Mouse (Mus musculus) hindbrain, embryonic 14.5 days (tissue): ENCODE measurements around the gene Zfp213. TPM values are rescaled to one million over a fixed set of nuclear protein-coding genes. Genes with fewer than 3 reads are reported as not detected.

ENCODE experiments used
- ATAC-seq: fragments of 200-750 bp; cut with Nextera tagmentation; 2 replicates; pipeline ENCODE4 v1.8.0; 2017; ENCODE audit warnings: moderate number of reproducible peaks, mild to moderate bottlenecking, moderate TSS enrichment, moderate library complexity; ENCODE audit not compliant: low FRiP score
- DNase-seq: peaks from one replicate; pipeline ENCODE4 v3.0.0-alpha.2; 2015; ENCODE audit warnings: low spot score
- H3K27ac ChIP-seq: fragments of 300-500 bp; sonication (generic); 2 replicates; pipeline ENCODE4 v1.5.1; 2014; ENCODE audit warnings: mild to moderate bottlenecking, moderate library complexity
- H3K27me3 ChIP-seq: fragments of 300-500 bp; sonication (generic); 2 replicates; pipeline ENCODE4 v1.6.1; 2014; ENCODE audit warnings: mild to moderate bottlenecking, low read length, mixed read lengths; ENCODE audit not compliant: control insufficient read depth, insufficient read depth
- H3K36me3 ChIP-seq: fragments of 300-500 bp; sonication (generic); replicated peaks from 2 replicates; pipeline ENCODE4 v1.6.1; 2014; ENCODE audit not compliant: control insufficient read depth, insufficient read depth
- H3K4me1 ChIP-seq: fragments of 300-500 bp; sonication (generic); replicated peaks from 2 replicates; pipeline ENCODE4 v1.6.1; 2014; ENCODE audit warnings: antibody characterized with exemption, low read length, mixed read lengths; ENCODE audit not compliant: control insufficient read depth, insufficient read depth
- H3K4me2 ChIP-seq: fragments of 300-500 bp; sonication (generic); replicated peaks from 2 replicates; pipeline ENCODE4 v1.6.1; 2014; ENCODE audit warnings: mild to moderate bottlenecking, moderate library complexity
- H3K4me3 ChIP-seq: fragments of 300-500 bp; sonication (generic); replicated peaks from 2 replicates; pipeline ENCODE4 v1.5.1; 2014; ENCODE audit warnings: mild to moderate bottlenecking, low read length
- H3K9ac ChIP-seq: fragments of 300-500 bp; sonication (generic); 2 replicates; pipeline ENCODE4 v1.6.1; 2014
- H3K9me3 ChIP-seq: fragments of 300-500 bp; sonication (generic); 2 replicates; pipeline ENCODE4 v1.6.1; 2016; ENCODE audit warnings: low read length; ENCODE audit not compliant: control insufficient read depth
- WGBS: fragments of 180-500 bp; shearing (Covaris S2); extraction: QIAGEN DNeasy Blood & Tissue Kit; methylation state at CpG from one replicate; pipeline ENCODE4 v1.1.7; 2014; 5-methylcytosine and 5-hydroxymethylcytosine counted together
- polyA plus RNA-seq: library from polyadenylated mRNA; unstranded; fragments of >200 nt; fragmentation: Nextera tagmentation; extraction: Ambion mirVana; gene quantifications from 2 replicates; pipeline ENCODE4 v1.2.1, GENCODE M21; 2014

Zfp213 gene
- 15.4 and 15.6 TPM in 2 replicates for polyA plus RNA-seq

GRCm38 (mm10) chr17:23563595-23564367 is at the start of gene Zfp213:
Gene Zfp213 (minus strand): TSS chr17:23564238.
- Histone ChIP-seq H3K27ac (peak within 1 kb of the TSS; percentile 95), H3K4me1 (peaks cover 11% of the 10 kb centered on the region), H3K27me3 (no peaks in the 10 kb centered on the region), H3K9ac (peak within 1 kb of the TSS; percentile 96), H3K4me3 (peak within 1 kb of the TSS; percentile 93), H3K9me3 (no peaks in the 10 kb centered on the region), H3K36me3 (peaks cover 24% of the 10 kb centered on the region), H3K4me2 (peak within 1 kb of the TSS; percentile 85)
- peak; percentile 95 for ATAC-seq
- 1% methylated on average over 59 of the region's 59 CpGs for WGBS
- DNase-seq = peak; percentile 97

GRCm38 (mm10) chr17:23610361-23610800 is 46.3 kb upstream of the Zfp213 start:
- DNase-seq (peak; percentile 41), ATAC-seq (no peak)
- H3K27me3 ChIP-seq = no peaks in the 10 kb centered on the region
- no peak overlapping the region for H3K9ac ChIP-seq
- no peaks in the 10 kb centered on the region for H3K9me3 ChIP-seq
- no peaks in the 10 kb centered on the region for H3K36me3 ChIP-seq
- no peaks in the 10 kb centered on the region for H3K4me1 ChIP-seq
- no peak overlapping the region for H3K4me3 ChIP-seq
- H3K27ac ChIP-seq = no peak overlapping the region
- no peak overlapping the region for H3K4me2 ChIP-seq
- 88% methylated on average over 28 of the region's 28 CpGs for WGBS

- Histone ChIP-seq H3K4me3 (no peak overlapping the region), H3K9ac (no peak overlapping the region), H3K4me2 (no peak overlapping the region), H3K9me3 (no peaks in the 10 kb centered on the region), H3K27me3 (no peaks in the 10 kb centered on the region), H3K4me1 (no peaks in the 10 kb centered on the region), H3K36me3 (no peaks in the 10 kb centered on the region), H3K27ac (no peak overlapping the region)
- no peak for ATAC-seq
- no peak for DNase-seq
- WGBS = 93% methylated on average over 24 of the region's 24 CpGs
These were observed 45.6 kb upstream of the Zfp213 start for GRCm38 (mm10) chr17:23609612-23610011.

GRCm38 (mm10) chr17:23605220-23605619 is 41.2 kb upstream of the Zfp213 start:
- no peak overlapping the region for H3K9ac ChIP-seq
- no peaks in the 10 kb centered on the region for H3K36me3 ChIP-seq
- no peak overlapping the region for H3K27ac ChIP-seq
- no peak for ATAC-seq
- WGBS = 85% methylated on average over 8 of the region's 8 CpGs
- no peak overlapping the region for H3K4me3 ChIP-seq
- no peaks in the 10 kb centered on the region for H3K27me3 ChIP-seq
- no peak for DNase-seq
- no peaks in the 10 kb centered on the region for H3K9me3 ChIP-seq
- no peaks in the 10 kb centered on the region for H3K4me1 ChIP-seq
- H3K4me2 ChIP-seq = no peak overlapping the region

GRCm38 (mm10) chr17:23604394-23604793 is 40.4 kb upstream of the Zfp213 start:
- H3K27me3 ChIP-seq = no peaks in the 10 kb centered on the region
- WGBS = 78% methylated on average over 7 of the region's 7 CpGs

GRCm38 (mm10) chr17:23603542-23603941 is 39.5 kb upstream of the Zfp213 start:
- Histone ChIP-seq H3K4me2 (no peak overlapping the region), H3K4me3 (no peak overlapping the region), H3K36me3 (no peaks in the 10 kb centered on the region), H3K9me3 (no peaks in the 10 kb centered on the region), H3K27me3 (no peaks in the 10 kb centered on the region), H3K27ac (no peak overlapping the region), H3K4me1 (0 out of 2 replicates have a peak, but pooled peaks cover 7% of the 10 kb centered on the region), H3K9ac (no peak overlapping the region)
- peak; percentile 37 for DNase-seq
- no peak for ATAC-seq
- WGBS = 55% methylated on average over 2 of the region's 2 CpGs

More at GRCm38 (mm10) chr17:23604394-23604793, 40.4 kb upstream of the Zfp213 start:
- Histone ChIP-seq H3K27ac (no peak overlapping the region), H3K36me3 (no peaks in the 10 kb centered on the region), H3K4me1 (0 out of 2 replicates have a peak, but pooled peaks cover 3% of the 10 kb centered on the region), H3K9ac (no peak overlapping the region), H3K4me2 (no peak overlapping the region), H3K4me3 (no peak overlapping the region), H3K9me3 (no peaks in the 10 kb centered on the region)
- ATAC-seq = no peak
- DNase-seq = no peak

- no peak overlapping the region for H3K4me3 ChIP-seq
- no peaks in the 10 kb centered on the region for H3K9me3 ChIP-seq
- no peak overlapping the region for H3K27ac ChIP-seq
- no peak overlapping the region for H3K9ac ChIP-seq
- H3K4me1 ChIP-seq = 0 out of 2 replicates have a peak, but pooled peaks cover 7% of the 10 kb centered on the region
- H3K4me2 ChIP-seq = no peak overlapping the region
- ATAC-seq (no peak), DNase-seq (no peak)
- WGBS = 25% methylated on average over 8 of the region's 8 CpGs
- no peaks in the 10 kb centered on the region for H3K36me3 ChIP-seq
- no peaks in the 10 kb centered on the region for H3K27me3 ChIP-seq
These were observed 39.0 kb upstream of the Zfp213 start for GRCm38 (mm10) chr17:23603077-23603476.

- Histone ChIP-seq H3K36me3 (no peaks in the 10 kb centered on the region), H3K4me2 (no peak overlapping the region), H3K4me3 (no peak overlapping the region), H3K27ac (no peak overlapping the region), H3K9ac (no peak overlapping the region), H3K4me1 (0 out of 2 replicates have a peak, but pooled peaks cover 7% of the 10 kb centered on the region), H3K27me3 (no peaks in the 10 kb centered on the region), H3K9me3 (no peaks in the 10 kb centered on the region)
- no peak for ATAC-seq
- no peak for DNase-seq
- 44% methylated on average over 10 of the region's 10 CpGs for WGBS
These were observed 38.0 kb upstream of the Zfp213 start for GRCm38 (mm10) chr17:23601836-23602585.
